Mouse (Mus musculus): ENCODE measurements at regions not wholly inside any gene's neighbourhood (a gene's known extent, or its start where the extent isn't known, plus 50 kb on each side); places are given as distances from the start of the nearest gene placed in this dataset.

- Histone ChIP-seq H3K27me3 (ENCODE audit: control insufficient read depth, insufficient read depth, low read length) (no peaks in the 10 kb centered on the region), H3K9ac (replicated peaks) (no peak overlapping the region), H3K4me3 (ENCODE audit: insufficient read depth in 1 of 2, low read depth in 2 of 2, low read length in 2 of 2) (no peak overlapping the region), H3K36me3 (replicated peaks; ENCODE audit: control insufficient read depth, insufficient read depth, low read depth) (no peaks in the 10 kb centered on the region), H3K4me1 (replicated peaks; ENCODE audit: control insufficient read depth in 2 of 2, insufficient read depth in 2 of 2, low read length in 1 of 2) (no peaks in the 10 kb centered on the region), H3K9me3 (ENCODE audit: control insufficient read depth, low read length) (no peaks in the 10 kb centered on the region), H3K27ac (no peak overlapping the region), H3K4me2 (ENCODE audit: low read depth) (no peak overlapping the region)
- TF ChIP-seq EP300 (IDR thresholded peaks at IDR 0.05; ENCODE audit: low read depth), result no peak
- TF ChIP-seq CTCF (IDR thresholded peaks at IDR 0.05; ENCODE audit: low read depth), result no peak
- ATAC-seq (ENCODE audit: insufficient read depth) (no peak), DNase-seq (ENCODE audit: low read depth in 3 of 3, low spot score in 3 of 3) (no peak)
- 67% methylated on average over 4 of the region's 4 CpGs for WGBS (ENCODE audit: insufficient replicate concordance)
These were observed 189.5 kb upstream of the Maf start for GRCm38 (mm10) chr8:115897086-115897485.

- Histone ChIP-seq H3K9me3 (ENCODE audit: control insufficient read depth, low read length) (no peaks in the 10 kb centered on the region), H3K4me2 (ENCODE audit: low read depth) (no peak overlapping the region), H3K36me3 (replicated peaks; ENCODE audit: control insufficient read depth, insufficient read depth, low read depth) (no peaks in the 10 kb centered on the region), H3K4me1 (replicated peaks; ENCODE audit: control insufficient read depth in 2 of 2, insufficient read depth in 2 of 2, low read length in 1 of 2) (no peaks in the 10 kb centered on the region), H3K27me3 (ENCODE audit: control insufficient read depth, insufficient read depth, low read length) (no peaks in the 10 kb centered on the region), H3K9ac (replicated peaks) (no peak overlapping the region), H3K27ac (no peak overlapping the region), H3K4me3 (ENCODE audit: insufficient read depth in 1 of 2, low read depth in 2 of 2, low read length in 2 of 2) (no peak overlapping the region)
- 68% methylated on average over 4 of the region's 4 CpGs for WGBS (ENCODE audit: insufficient replicate concordance)
- no peak for DNase-seq (ENCODE audit: low read depth in 3 of 3, low spot score in 3 of 3)
- no peak for TF ChIP-seq CTCF (IDR thresholded peaks at IDR 0.05; ENCODE audit: low read depth)
- TF ChIP-seq EP300 (IDR thresholded peaks at IDR 0.05; ENCODE audit: low read depth), result no peak
- no peak for ATAC-seq (ENCODE audit: insufficient read depth)
These were observed 188.5 kb upstream of the Maf start for GRCm38 (mm10) chr8:115896066-115896465.

GRCm38 (mm10) chr8:115888278-115888677 is 180.7 kb upstream of the Maf start:
- Histone ChIP-seq H3K4me2 (ENCODE audit: low read depth) (no peak overlapping the region), H3K27ac (no peak overlapping the region), H3K4me1 (replicated peaks; ENCODE audit: control insufficient read depth in 2 of 2, insufficient read depth in 2 of 2, low read length in 1 of 2) (no peaks in the 10 kb centered on the region), H3K36me3 (replicated peaks; ENCODE audit: control insufficient read depth, insufficient read depth, low read depth) (no peaks in the 10 kb centered on the region), H3K27me3 (ENCODE audit: control insufficient read depth, insufficient read depth, low read length) (no peaks in the 10 kb centered on the region), H3K9me3 (ENCODE audit: control insufficient read depth, low read length) (no peaks in the 10 kb centered on the region), H3K9ac (replicated peaks) (no peak overlapping the region), H3K4me3 (ENCODE audit: insufficient read depth in 1 of 2, low read depth in 2 of 2, low read length in 2 of 2) (no peak overlapping the region)
- WGBS (ENCODE audit: insufficient replicate concordance), result 52% methylated on average over 4 of the region's 4 CpGs
- DNase-seq (ENCODE audit: low read depth in 3 of 3, low spot score in 3 of 3) (no peak), ATAC-seq (ENCODE audit: insufficient read depth) (no peak)
- TF ChIP-seq CTCF (IDR thresholded peaks at IDR 0.05; ENCODE audit: low read depth) (no peak), EP300 (IDR thresholded peaks at IDR 0.05; ENCODE audit: low read depth) (no peak)

- 38% methylated on average over 2 of the region's 2 CpGs for WGBS (ENCODE audit: insufficient replicate concordance)
- no peaks in the 10 kb centered on the region for H3K9me3 ChIP-seq (ENCODE audit: control insufficient read depth, low read length)
- ATAC-seq (ENCODE audit: insufficient read depth) (no peak), DNase-seq (ENCODE audit: low read depth in 3 of 3, low spot score in 3 of 3) (no peak)
- H3K27ac ChIP-seq, result no peak overlapping the region
- no peaks in the 10 kb centered on the region for H3K36me3 ChIP-seq (replicated peaks; ENCODE audit: control insufficient read depth, insufficient read depth, low read depth)
- no peaks in the 10 kb centered on the region for H3K4me1 ChIP-seq (replicated peaks; ENCODE audit: control insufficient read depth in 2 of 2, insufficient read depth in 2 of 2, low read length in 1 of 2)
- H3K27me3 ChIP-seq (ENCODE audit: control insufficient read depth, insufficient read depth, low read length), result no peaks in the 10 kb centered on the region
- H3K9ac ChIP-seq (replicated peaks), result no peak overlapping the region
- H3K4me2 ChIP-seq (ENCODE audit: low read depth), result no peak overlapping the region
- H3K4me3 ChIP-seq (ENCODE audit: insufficient read depth in 1 of 2, low read depth in 2 of 2, low read length in 2 of 2), result no peak overlapping the region
- TF ChIP-seq CTCF (IDR thresholded peaks at IDR 0.05; ENCODE audit: low read depth), result no peak
These were observed 177.6 kb upstream of the Maf start for GRCm38 (mm10) chr8:115885121-115885743.

- no peak overlapping the region for H3K4me2 ChIP-seq (ENCODE audit: low read depth)
- TF ChIP-seq EP300 (IDR thresholded peaks at IDR 0.05; ENCODE audit: low read depth) (no peak), CTCF (IDR thresholded peaks at IDR 0.05; ENCODE audit: low read depth) (no peak)
- no peak for DNase-seq (ENCODE audit: low read depth in 3 of 3, low spot score in 3 of 3)
- no peaks in the 10 kb centered on the region for H3K9me3 ChIP-seq (ENCODE audit: control insufficient read depth, low read length)
- ATAC-seq (ENCODE audit: insufficient read depth), result no peak
- H3K27ac ChIP-seq, result no peak overlapping the region
- no peak overlapping the region for H3K4me3 ChIP-seq (ENCODE audit: insufficient read depth in 1 of 2, low read depth in 2 of 2, low read length in 2 of 2)
- no peaks in the 10 kb centered on the region for H3K36me3 ChIP-seq (replicated peaks; ENCODE audit: control insufficient read depth, insufficient read depth, low read depth)
- no peaks in the 10 kb centered on the region for H3K4me1 ChIP-seq (replicated peaks; ENCODE audit: control insufficient read depth in 2 of 2, insufficient read depth in 2 of 2, low read length in 1 of 2)
- no peaks in the 10 kb centered on the region for H3K27me3 ChIP-seq (ENCODE audit: control insufficient read depth, insufficient read depth, low read length)
- H3K9ac ChIP-seq (replicated peaks), result no peak overlapping the region
- WGBS (ENCODE audit: insufficient replicate concordance), result 41% methylated on average over 3 of the region's 3 CpGs
These were observed 176.2 kb upstream of the Maf start for GRCm38 (mm10) chr8:115883808-115884207.

All from liver, embryonic 14.5 days (tissue).